Mouse (Mus musculus) E14TG2a.4 (cell line): ENCODE data around the gene Rapgef4.
A peak's percentile ranks its signal among the peaks of the same experiment; 100 is the strongest.

Experiments
- H3K27me3 ChIP-seq: 2 replicates; pipeline ENCODE4 v1.6.1; 2014; ENCODE audit warnings: low read length, control low read depth; ENCODE audit not compliant: insufficient read depth
- H3K36me3 ChIP-seq: 2 replicates; pipeline ENCODE4 v1.6.1; 2014; ENCODE audit warnings: low read length, control low read depth; ENCODE audit not compliant: insufficient read depth
- H3K4me1 ChIP-seq: replicated peaks from 2 replicates; pipeline ENCODE4 v1.6.1; 2014; ENCODE audit warnings: low read depth, low read length, control low read depth
- H3K4me3 ChIP-seq: replicated peaks from 2 replicates; pipeline ENCODE4 v1.5.1; 2014; ENCODE audit warnings: mild to moderate bottlenecking, low read length
- H3K9me3 ChIP-seq: 2 replicates; pipeline ENCODE4 v1.6.1; 2014; ENCODE audit warnings: low read length, control low read depth
- CTCF ChIP-seq: conservative IDR thresholded peaks from 2 replicates; pipeline ENCODE4 v1.5.1; 2014; ENCODE audit warnings: low read length
- NANOG ChIP-seq: IDR thresholded peaks from 2 replicates; pipeline ENCODE4 v1.6.1; 2014; ENCODE audit warnings: borderline replicate concordance, low read length, mixed read lengths
- POU5F1 ChIP-seq: IDR thresholded peaks from 2 replicates; pipeline ENCODE4 v1.6.1; 2014; ENCODE audit warnings: low read length, borderline replicate concordance

Rapgef4 gene

DNA sequence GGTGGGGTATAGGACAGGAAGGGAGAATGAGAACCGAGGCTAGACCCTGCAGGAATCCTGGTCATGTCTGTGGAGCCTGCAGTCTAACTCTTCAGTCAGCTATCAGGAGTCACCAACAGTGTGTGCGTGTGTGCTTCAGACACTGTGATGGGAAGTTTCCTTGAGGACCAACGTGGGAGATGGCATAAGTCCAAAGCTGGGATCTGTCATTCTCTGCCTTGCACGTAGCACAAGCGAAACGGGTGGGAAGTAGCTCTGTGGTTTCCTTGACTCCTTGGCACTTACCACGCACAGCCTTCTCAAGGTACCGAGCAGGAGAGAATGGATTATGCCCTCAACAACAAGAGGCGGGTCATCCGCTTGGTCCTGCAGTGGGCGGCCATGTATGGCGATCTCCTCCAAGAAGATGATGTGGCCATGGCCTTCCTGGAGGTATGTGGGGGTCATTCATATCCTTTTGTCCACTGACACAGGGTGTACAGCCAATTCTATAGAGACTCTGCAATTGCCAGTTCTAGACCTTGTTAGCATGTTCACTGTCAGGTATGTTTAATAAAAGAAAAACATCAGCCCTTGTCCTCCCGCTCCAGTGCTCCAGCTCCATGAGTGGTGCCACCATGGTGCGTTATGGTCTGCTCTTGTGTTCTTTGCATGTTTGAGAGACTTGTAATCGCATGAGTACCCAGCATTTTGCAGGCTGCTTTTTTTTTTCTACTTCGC is 241.9 kb downstream of the Rapgef4 start:
- Histone ChIP-seq H3K4me1 (no peaks in the 10 kb centered on the region), H3K36me3 (no peaks in the 10 kb centered on the region), H3K9me3 (no peaks in the 10 kb centered on the region), H3K27me3 (no peaks in the 10 kb centered on the region), H3K4me3 (no peak overlapping the region)
- TF ChIP-seq CTCF (no peak), POU5F1 (no peak), NANOG (no peak)

DNA sequence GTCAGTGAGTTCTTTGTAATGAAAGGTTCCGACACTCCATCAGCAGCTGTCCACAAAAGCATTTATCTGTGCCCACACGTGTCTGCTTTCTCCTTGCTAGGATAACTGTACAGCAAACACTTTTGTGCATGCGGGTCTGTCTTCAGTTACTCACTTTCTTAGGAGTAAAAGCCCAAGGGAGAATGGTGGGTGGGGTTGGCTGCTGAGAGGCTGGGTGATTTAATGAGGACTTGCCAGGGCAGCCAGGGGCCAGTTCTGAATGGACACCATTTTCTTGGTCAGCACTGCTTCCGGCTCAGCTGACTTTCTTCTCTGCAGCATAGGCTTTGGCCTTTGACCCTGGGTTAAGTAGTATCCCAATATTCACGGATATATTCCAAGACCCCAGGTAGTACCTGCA is 242.4 kb downstream of the Rapgef4 start:
- Histone ChIP-seq H3K4me1 (no peaks in the 10 kb centered on the region), H3K9me3 (no peaks in the 10 kb centered on the region), H3K27me3 (no peaks in the 10 kb centered on the region), H3K36me3 (no peaks in the 10 kb centered on the region), H3K4me3 (no peak overlapping the region)
- TF ChIP-seq NANOG, result no peak
- TF ChIP-seq CTCF, result no peak
- TF ChIP-seq POU5F1, result no peak

DNA sequence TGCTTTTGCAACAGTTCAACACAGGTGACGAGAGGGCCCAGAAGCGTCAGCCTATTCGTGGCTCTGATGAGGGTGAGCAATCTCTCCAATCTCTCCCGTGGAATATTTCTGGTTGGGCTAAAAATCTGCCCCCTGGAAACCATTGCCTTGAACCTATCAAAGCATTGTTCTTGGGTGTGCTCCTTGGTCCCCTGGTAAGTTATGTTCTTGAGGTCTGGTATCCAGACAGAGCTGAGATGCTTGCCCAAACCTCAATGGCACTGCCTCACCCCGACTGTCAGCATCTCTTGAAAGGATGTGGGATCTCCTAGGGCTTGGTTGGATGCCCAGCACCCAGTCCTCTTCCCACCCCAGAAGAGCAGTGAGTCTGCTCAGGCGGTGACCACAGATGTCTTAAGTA is 245.0 kb downstream of the Rapgef4 start:
- TF ChIP-seq NANOG, result no peak
- no peak for TF ChIP-seq POU5F1
- TF ChIP-seq CTCF, result no peak
- Histone ChIP-seq H3K4me1 (no peaks in the 10 kb centered on the region), H3K9me3 (no peaks in the 10 kb centered on the region), H3K4me3 (no peak overlapping the region), H3K27me3 (no peaks in the 10 kb centered on the region), H3K36me3 (no peaks in the 10 kb centered on the region)

DNA sequence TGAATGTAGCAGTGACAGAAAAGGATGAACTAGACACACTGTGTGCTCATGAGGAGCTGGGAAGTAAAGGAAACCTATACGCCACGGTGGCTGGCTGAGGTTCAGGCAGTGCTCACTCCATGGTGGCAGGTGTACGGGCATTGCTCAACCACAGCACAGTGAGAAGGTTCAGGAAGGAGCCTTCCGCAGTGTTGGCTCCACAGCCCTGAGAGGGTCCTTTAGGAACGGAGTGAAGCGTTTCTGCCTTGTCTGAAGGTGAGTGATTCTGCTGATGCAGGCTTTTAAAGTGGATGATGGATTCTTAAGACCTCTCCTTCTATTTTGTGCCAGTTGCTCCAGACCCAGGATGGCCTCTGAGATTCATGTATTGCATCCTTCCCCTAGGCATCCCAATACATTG is 246.4 kb downstream of the Rapgef4 start:
- Histone ChIP-seq H3K27me3 (no peaks in the 10 kb centered on the region), H3K36me3 (no peaks in the 10 kb centered on the region), H3K4me1 (no peaks in the 10 kb centered on the region), H3K9me3 (no peaks in the 10 kb centered on the region), H3K4me3 (no peak overlapping the region)
- no peak for TF ChIP-seq CTCF
- no peak for TF ChIP-seq NANOG
- TF ChIP-seq POU5F1, result no peak

DNA sequence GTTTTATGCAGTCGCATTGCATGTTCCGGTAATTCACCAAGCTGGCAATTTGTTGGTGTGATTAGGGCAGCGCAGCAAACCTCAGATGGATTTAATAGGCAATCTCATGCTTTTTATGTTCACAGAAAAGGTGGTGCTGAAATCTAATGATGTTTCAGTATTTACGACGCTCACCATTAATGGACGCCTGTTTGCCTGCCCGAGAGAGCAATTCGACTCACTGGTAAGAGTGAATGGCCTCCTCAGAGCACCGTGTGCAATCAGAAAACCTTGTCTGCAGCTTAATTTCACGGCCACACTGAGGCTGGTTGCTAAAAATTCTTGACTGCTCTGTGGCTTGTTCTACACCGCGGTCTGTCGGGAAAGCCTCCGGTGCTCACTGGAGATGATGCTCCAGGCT is 247.8 kb downstream of the Rapgef4 start:
- TF ChIP-seq POU5F1, result no peak
- TF ChIP-seq CTCF, result no peak
- TF ChIP-seq NANOG, result no peak
- H3K9me3 ChIP-seq, result no peaks in the 10 kb centered on the region
- no peaks in the 10 kb centered on the region for H3K4me1 ChIP-seq
- no peaks in the 10 kb centered on the region for H3K36me3 ChIP-seq
- H3K27me3 ChIP-seq, result no peaks in the 10 kb centered on the region
- H3K4me3 ChIP-seq, result no peak overlapping the region

DNA sequence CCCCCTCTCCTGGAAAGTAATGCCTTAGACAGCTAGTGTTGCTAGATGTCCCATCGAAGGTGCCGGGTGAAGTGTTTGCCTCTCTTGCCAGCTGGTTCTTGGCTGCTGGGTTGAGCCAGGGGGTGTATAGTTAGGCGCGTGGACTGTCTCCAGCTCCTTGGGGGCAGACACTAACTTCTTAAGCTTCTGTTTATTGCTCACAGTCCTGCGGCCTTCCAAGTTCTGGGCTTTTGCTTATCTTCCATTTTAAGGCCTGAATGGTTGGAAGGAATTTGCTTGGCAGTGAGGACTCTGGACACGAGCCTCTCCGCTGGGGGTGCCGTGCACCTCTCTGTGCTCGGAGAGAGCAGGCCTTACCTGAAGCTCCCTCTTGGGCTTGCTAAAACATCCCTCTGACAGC is 249.5 kb downstream of the Rapgef4 start:
- Histone ChIP-seq H3K9me3 (no peaks in the 10 kb centered on the region), H3K4me3 (no peak overlapping the region), H3K4me1 (no peaks in the 10 kb centered on the region), H3K36me3 (no peaks in the 10 kb centered on the region), H3K27me3 (no peaks in the 10 kb centered on the region)
- TF ChIP-seq CTCF (no peak), NANOG (no peak), POU5F1 (no peak)

DNA sequence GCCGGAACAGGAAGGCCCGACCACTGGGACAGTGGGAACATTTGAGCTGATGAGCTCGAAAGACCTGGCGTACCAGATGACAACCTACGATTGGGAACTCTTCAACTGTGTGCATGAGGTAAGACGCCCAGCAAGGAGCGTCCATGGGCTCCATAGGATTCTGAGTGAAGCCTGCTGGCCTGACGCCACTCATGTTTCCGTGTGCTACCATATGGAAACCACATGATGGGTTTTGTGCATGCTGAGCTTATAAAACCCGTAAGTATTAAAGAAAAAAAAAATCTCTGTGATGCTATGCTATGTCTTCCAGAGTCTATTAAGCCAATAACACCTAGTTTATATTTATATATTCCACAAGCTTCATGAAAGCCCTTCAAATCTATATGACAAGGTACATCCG is 253.0 kb downstream of the Rapgef4 start:
- no peaks in the 10 kb centered on the region for H3K9me3 ChIP-seq
- no peaks in the 10 kb centered on the region for H3K4me1 ChIP-seq
- no peaks in the 10 kb centered on the region for H3K36me3 ChIP-seq
- no peaks in the 10 kb centered on the region for H3K27me3 ChIP-seq
- no peak overlapping the region for H3K4me3 ChIP-seq
- TF ChIP-seq POU5F1, result no peak

DNA sequence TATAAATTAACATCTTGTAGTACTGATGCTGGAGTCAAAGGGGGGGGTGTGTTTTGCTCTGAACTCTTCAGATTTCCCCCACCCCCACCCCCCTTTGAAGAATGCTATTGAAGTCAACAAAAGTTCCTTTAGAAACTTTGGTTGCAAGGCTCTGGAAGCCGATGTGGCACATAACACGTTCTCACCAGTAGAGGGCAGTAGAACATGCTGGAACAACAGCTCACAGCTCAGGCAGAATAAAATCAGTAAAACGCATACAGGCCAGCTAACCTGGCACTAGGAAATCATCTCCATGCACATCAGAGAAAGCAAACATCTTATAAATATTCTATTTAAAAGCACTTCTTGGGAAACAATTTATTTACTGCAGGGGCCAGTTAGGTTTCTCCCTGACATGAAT is 253.9 kb downstream of the Rapgef4 start:
- Histone ChIP-seq H3K27me3 (no peaks in the 10 kb centered on the region), H3K4me1 (no peaks in the 10 kb centered on the region), H3K36me3 (no peaks in the 10 kb centered on the region), H3K4me3 (no peak overlapping the region), H3K9me3 (no peaks in the 10 kb centered on the region)
- TF ChIP-seq CTCF, result peak; percentile 85
- TF ChIP-seq POU5F1, result no peak
- no peak for TF ChIP-seq NANOG

DNA sequence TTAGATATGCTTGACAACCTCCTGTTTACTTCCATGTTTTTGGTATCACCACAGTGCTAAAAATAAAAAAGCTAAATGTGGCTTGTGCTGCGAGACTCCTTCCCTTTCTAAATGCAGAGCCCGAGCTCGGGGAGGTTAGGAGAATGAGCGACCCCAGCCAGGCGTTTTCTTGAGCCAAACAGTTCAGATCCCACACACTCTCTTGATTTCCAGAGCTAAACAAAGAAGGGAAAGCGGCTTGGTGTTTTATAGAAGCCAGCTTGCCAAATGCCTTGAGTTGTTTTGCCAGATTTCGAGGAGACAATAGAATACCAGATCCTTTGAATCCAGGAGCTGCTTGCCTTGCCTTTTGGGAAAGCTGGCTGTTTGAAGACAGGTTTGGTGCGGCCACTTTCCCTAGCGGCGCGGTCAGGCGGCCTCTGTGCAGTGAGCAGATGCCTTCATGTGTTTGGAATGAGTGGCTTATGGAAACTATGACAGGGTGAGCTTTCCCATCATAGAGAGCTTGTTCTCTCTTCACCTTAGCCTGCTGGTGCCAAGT is 254.4 kb downstream of the Rapgef4 start:
- no peaks in the 10 kb centered on the region for H3K36me3 ChIP-seq
- H3K4me3 ChIP-seq, result no peak overlapping the region
- no peaks in the 10 kb centered on the region for H3K9me3 ChIP-seq
- TF ChIP-seq NANOG (no peak), CTCF (no peak)
- no peaks in the 10 kb centered on the region; the same call in 1 of the 2 replicates for H3K4me1 ChIP-seq
- no peaks in the 10 kb centered on the region for H3K27me3 ChIP-seq
